Mouse (Mus musculus): ENCODE data around the gene Pgrmc1. TPM values are rescaled to one million over a fixed set of nuclear protein-coding genes. Genes with fewer than 3 reads are reported as not detected.

Gene Pgrmc1
- polyA plus RNA-seq, 1 experiment, result 159 TPM

GRCm38 (mm10) chrX:36561650-36562049, 36.4 kb upstream of the Pgrmc1 start:
- DNase-seq, result peak; percentile 44 to 68
- WGBS, result 8% methylated on average over 7 of the region's 7 CpGs
- Histone ChIP-seq H3K4me1 (ENCODE audit: control insufficient read depth, insufficient read depth, low read length) (no peaks in the 10 kb centered on the region), H3K27me3 (ENCODE audit: control insufficient read depth, insufficient read depth, low read length) (no peaks in the 10 kb centered on the region), H3K27ac (ENCODE audit: insufficient read depth, low read length) (no peak overlapping the region), H3K4me3 (replicated peaks; ENCODE audit: insufficient read depth, low read depth, low read length) (no peak overlapping the region)
- TF ChIP-seq CTCF (IDR thresholded peaks at IDR 0.05; ENCODE audit: borderline replicate concordance, insufficient read depth, low read depth, low read length) (peak; percentile 67), POLR2A (IDR thresholded peaks at IDR 0.05; ENCODE audit: borderline replicate concordance, insufficient read depth, low read length) (no peak)

- Histone ChIP-seq H3K4me1 (ENCODE audit: control insufficient read depth, insufficient read depth, low read length) (no peaks in the 10 kb centered on the region), H3K27ac (ENCODE audit: insufficient read depth, low read length) (no peak overlapping the region), H3K4me3 (replicated peaks; ENCODE audit: insufficient read depth, low read depth, low read length) (no peak overlapping the region), H3K27me3 (ENCODE audit: control insufficient read depth, insufficient read depth, low read length) (no peaks in the 10 kb centered on the region)
- DNase-seq, result no peak
- TF ChIP-seq POLR2A (IDR thresholded peaks at IDR 0.05; ENCODE audit: borderline replicate concordance, insufficient read depth, low read length) (no peak), CTCF (IDR thresholded peaks at IDR 0.05; ENCODE audit: borderline replicate concordance, insufficient read depth, low read depth, low read length) (no peak)
- 13% methylated on average over 3 of the region's 3 CpGs for WGBS
Observed at GRCm38 (mm10) chrX:36562079-36562478, 35.9 kb upstream of the Pgrmc1 start.

GRCm38 (mm10) chrX:36586629-36587303, 11.2 kb upstream of the Pgrmc1 start:
- H3K27ac ChIP-seq (ENCODE audit: insufficient read depth, low read length), result no peak overlapping the region
- TF ChIP-seq CTCF (IDR thresholded peaks at IDR 0.05; ENCODE audit: borderline replicate concordance, insufficient read depth, low read depth, low read length) (no peak), POLR2A (IDR thresholded peaks at IDR 0.05; ENCODE audit: borderline replicate concordance, insufficient read depth, low read length) (no peak)
- no peaks in the 10 kb centered on the region for H3K27me3 ChIP-seq (ENCODE audit: control insufficient read depth, insufficient read depth, low read length)
- WGBS, result 57% methylated on average over 1 of the region's 1 CpGs
- no peaks in the 10 kb centered on the region for H3K4me1 ChIP-seq (ENCODE audit: control insufficient read depth, insufficient read depth, low read length)
- H3K4me3 ChIP-seq (replicated peaks; ENCODE audit: insufficient read depth, low read depth, low read length), result no peak overlapping the region
- DNase-seq, result no peak

GRCm38 (mm10) chrX:36587304-36588209, 10.4 kb upstream of the Pgrmc1 start:
- no peaks in the 10 kb centered on the region for H3K27me3 ChIP-seq (ENCODE audit: control insufficient read depth, insufficient read depth, low read length)
- no peak for DNase-seq
- 50% methylated on average over 8 of the region's 8 CpGs for WGBS

GRCm38 (mm10) chrX:36590266-36590665, 7.7 kb upstream of the Pgrmc1 start:
- no peak for DNase-seq
- no peak overlapping the region for H3K27ac ChIP-seq (ENCODE audit: insufficient read depth, low read length)
- no peak overlapping the region for H3K4me3 ChIP-seq (replicated peaks; ENCODE audit: insufficient read depth, low read depth, low read length)
- H3K4me1 ChIP-seq (ENCODE audit: control insufficient read depth, insufficient read depth, low read length), result no peaks in the 10 kb centered on the region
- H3K27me3 ChIP-seq (ENCODE audit: control insufficient read depth, insufficient read depth, low read length), result no peaks in the 10 kb centered on the region
- WGBS, result 76% methylated on average over 7 of the region's 7 CpGs
- TF ChIP-seq POLR2A (IDR thresholded peaks at IDR 0.05; ENCODE audit: borderline replicate concordance, insufficient read depth, low read length) (no peak), CTCF (IDR thresholded peaks at IDR 0.05; ENCODE audit: borderline replicate concordance, insufficient read depth, low read depth, low read length) (no peak)

More at GRCm38 (mm10) chrX:36587304-36588209, 10.4 kb upstream of the Pgrmc1 start:
- H3K4me3 ChIP-seq (replicated peaks; ENCODE audit: insufficient read depth, low read depth, low read length), result no peak overlapping the region
- no peak overlapping the region for H3K27ac ChIP-seq (ENCODE audit: insufficient read depth, low read length)
- H3K4me1 ChIP-seq (ENCODE audit: control insufficient read depth, insufficient read depth, low read length), result no peaks in the 10 kb centered on the region
- TF ChIP-seq POLR2A (IDR thresholded peaks at IDR 0.05; ENCODE audit: borderline replicate concordance, insufficient read depth, low read length) (no peak), CTCF (IDR thresholded peaks at IDR 0.05; ENCODE audit: borderline replicate concordance, insufficient read depth, low read depth, low read length) (no peak)

- TF ChIP-seq POLR2A (IDR thresholded peaks at IDR 0.05; ENCODE audit: borderline replicate concordance, insufficient read depth, low read length) (no peak), CTCF (IDR thresholded peaks at IDR 0.05; ENCODE audit: borderline replicate concordance, insufficient read depth, low read depth, low read length) (no peak)
- 70% methylated on average over 1 of the region's 1 CpGs for WGBS
Observed at GRCm38 (mm10) chrX:36591120-36591519, 6.9 kb upstream of the Pgrmc1 start.

GRCm38 (mm10) chrX:36591539-36591938, 6.5 kb upstream of the Pgrmc1 start:
- H3K27me3 ChIP-seq (ENCODE audit: control insufficient read depth, insufficient read depth, low read length), result no peaks in the 10 kb centered on the region
- H3K4me3 ChIP-seq (replicated peaks; ENCODE audit: insufficient read depth, low read depth, low read length), result no peak overlapping the region
- DNase-seq, result no peak
- no peak for TF ChIP-seq CTCF (IDR thresholded peaks at IDR 0.05; ENCODE audit: borderline replicate concordance, insufficient read depth, low read depth, low read length)
- no peak for TF ChIP-seq POLR2A (IDR thresholded peaks at IDR 0.05; ENCODE audit: borderline replicate concordance, insufficient read depth, low read length)
- H3K4me1 ChIP-seq (ENCODE audit: control insufficient read depth, insufficient read depth, low read length), result no peaks in the 10 kb centered on the region
- WGBS, result 83% methylated on average over 4 of the region's 4 CpGs
- H3K27ac ChIP-seq (ENCODE audit: insufficient read depth, low read length), result no peak overlapping the region

More at GRCm38 (mm10) chrX:36591120-36591519, 6.9 kb upstream of the Pgrmc1 start:
- H3K4me3 ChIP-seq (replicated peaks; ENCODE audit: insufficient read depth, low read depth, low read length), result no peak overlapping the region
- no peak for DNase-seq
- no peak overlapping the region for H3K27ac ChIP-seq (ENCODE audit: insufficient read depth, low read length)
- no peaks in the 10 kb centered on the region for H3K4me1 ChIP-seq (ENCODE audit: control insufficient read depth, insufficient read depth, low read length)
- no peaks in the 10 kb centered on the region for H3K27me3 ChIP-seq (ENCODE audit: control insufficient read depth, insufficient read depth, low read length)

Measured in cerebellum, adult 2 months (tissue).